Mouse (Mus musculus): ENCODE measurements around the gene Dis3. TPM values are rescaled to one million over a fixed set of nuclear protein-coding genes. Genes with fewer than 3 reads are reported as not detected.

Gene Dis3
- total and polyA plus RNA-seq, 2 experiments from 2014 or later: 26.3 to 28.0 TPM

- Histone ChIP-seq H3K9ac (no peak overlapping the region), H3K9me3 (ENCODE audit: low read length) (no peaks in the 10 kb centered on the region), H3K27ac (ENCODE audit: low read depth, low read length) (no peak overlapping the region), H3K4me3 (ENCODE audit: low read depth, low read length) (no peak overlapping the region), H3K4me2 (ENCODE audit: low read depth) (no peak overlapping the region), H3K27me3 (ENCODE audit: insufficient read depth, low read length) (no peaks in the 10 kb centered on the region), H3K4me1 (ENCODE audit: insufficient read depth) (no peaks in the 10 kb centered on the region), H3K36me3 (ENCODE audit: insufficient read depth) (peaks cover 17% of the 10 kb centered on the region)
- ATAC-seq (no peak), DNase-seq (no peak)
- TF ChIP-seq CTCF (IDR thresholded peaks at IDR 0.05; ENCODE audit: low read depth): no peak
- WGBS: 95% methylated on average over 2 of the region's 2 CpGs
These were observed 34.5 kb upstream of the Dis3 start for GRCm38 (mm10) chr14:99134048-99134447.

- Histone ChIP-seq H3K4me1 (ENCODE audit: insufficient read depth) (no peaks in the 10 kb centered on the region), H3K27ac (ENCODE audit: low read depth, low read length) (no peak overlapping the region), H3K27me3 (ENCODE audit: insufficient read depth, low read length) (no peaks in the 10 kb centered on the region), H3K4me3 (ENCODE audit: low read depth, low read length) (no peak overlapping the region), H3K36me3 (ENCODE audit: insufficient read depth) (peaks cover 5% of the 10 kb centered on the region; the same call in 1 of the 2 replicates), H3K4me2 (ENCODE audit: low read depth) (no peak overlapping the region), H3K9me3 (ENCODE audit: low read length) (no peaks in the 10 kb centered on the region), H3K9ac (no peak overlapping the region)
- DNase-seq: no peak
- no peak for ATAC-seq
- TF ChIP-seq CTCF (IDR thresholded peaks at IDR 0.05; ENCODE audit: low read depth): no peak
- WGBS: 92% methylated on average over 2 of the region's 2 CpGs
These were observed 29.5 kb upstream of the Dis3 start for GRCm38 (mm10) chr14:99129050-99129449.

DNA sequence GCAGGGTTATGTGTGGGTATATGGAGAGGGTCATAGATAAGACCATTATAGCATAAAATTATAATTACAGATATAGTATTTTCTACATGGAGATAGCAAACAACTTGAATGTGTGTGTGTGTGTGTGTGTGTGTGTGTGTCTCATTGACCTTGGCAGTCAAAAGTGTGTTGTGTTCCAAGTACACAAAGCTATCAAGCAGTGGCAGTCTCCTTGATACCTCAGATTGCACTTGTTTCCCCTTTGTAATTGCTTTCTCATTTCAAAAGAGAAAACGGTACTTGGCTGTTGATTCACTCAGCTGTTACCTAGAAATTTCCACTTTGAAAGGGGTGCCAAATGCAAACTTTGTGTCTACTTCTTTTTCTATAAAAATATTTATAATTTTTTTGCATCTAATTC is 27.9 kb upstream of the Dis3 start:
- 48% methylated on average over 1 of the region's 1 CpGs for WGBS
- H3K9me3 ChIP-seq (ENCODE audit: low read length): no peaks in the 10 kb centered on the region
- DNase-seq: no peak
- H3K4me1 ChIP-seq (ENCODE audit: insufficient read depth): no peaks in the 10 kb centered on the region
- no peak overlapping the region for H3K4me3 ChIP-seq (ENCODE audit: low read depth, low read length)
- H3K9ac ChIP-seq: no peak overlapping the region
- no peak overlapping the region for H3K27ac ChIP-seq (ENCODE audit: low read depth, low read length)
- ATAC-seq: no peak
- no peak overlapping the region for H3K4me2 ChIP-seq (ENCODE audit: low read depth)
- TF ChIP-seq CTCF (IDR thresholded peaks at IDR 0.05; ENCODE audit: low read depth): no peak
- no peaks in the 10 kb centered on the region for H3K27me3 ChIP-seq (ENCODE audit: insufficient read depth, low read length)
- peaks cover 2% of the 10 kb centered on the region; the same call in 1 of the 2 replicates for H3K36me3 ChIP-seq (ENCODE audit: insufficient read depth)

DNA sequence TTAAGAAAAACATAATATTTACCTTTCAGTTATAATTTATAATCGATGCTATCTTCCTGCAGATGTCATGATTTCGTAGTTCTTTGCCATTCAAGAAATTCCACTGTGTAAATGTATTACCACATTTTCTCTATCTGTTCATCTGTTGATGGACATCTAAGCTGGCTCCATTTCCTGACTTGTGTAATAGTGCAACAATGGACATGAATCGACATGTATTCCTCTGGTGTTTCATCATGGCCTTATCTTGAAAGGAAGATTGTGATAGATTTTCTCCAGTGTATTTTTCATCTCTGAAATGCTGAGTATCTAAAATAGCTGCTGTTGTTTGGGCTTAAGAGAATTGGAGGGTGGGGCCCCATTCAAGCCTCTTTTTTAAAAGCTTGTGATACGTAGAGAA is 27.1 kb upstream of the Dis3 start:
- WGBS: 84% methylated on average over 4 of the region's 4 CpGs
- ATAC-seq: no peak
- Histone ChIP-seq H3K4me2 (ENCODE audit: low read depth) (no peak overlapping the region), H3K4me3 (ENCODE audit: low read depth, low read length) (no peak overlapping the region), H3K27me3 (ENCODE audit: insufficient read depth, low read length) (no peaks in the 10 kb centered on the region), H3K36me3 (ENCODE audit: insufficient read depth) (peaks cover 2% of the 10 kb centered on the region; the same call in 1 of the 2 replicates), H3K9me3 (ENCODE audit: low read length) (no peaks in the 10 kb centered on the region), H3K27ac (ENCODE audit: low read depth, low read length) (no peak overlapping the region), H3K9ac (no peak overlapping the region), H3K4me1 (ENCODE audit: insufficient read depth) (no peaks in the 10 kb centered on the region)
- DNase-seq: no peak
- no peak for TF ChIP-seq CTCF (IDR thresholded peaks at IDR 0.05; ENCODE audit: low read depth)

GRCm38 (mm10) chr14:99124076-99124475 is 24.5 kb upstream of the Dis3 start:
- Histone ChIP-seq H3K4me3 (ENCODE audit: low read depth, low read length) (no peak overlapping the region), H3K27ac (ENCODE audit: low read depth, low read length) (no peak overlapping the region), H3K36me3 (ENCODE audit: insufficient read depth) (no peaks in the 10 kb centered on the region), H3K4me1 (ENCODE audit: insufficient read depth) (no peaks in the 10 kb centered on the region), H3K9ac (no peak overlapping the region), H3K9me3 (ENCODE audit: low read length) (no peaks in the 10 kb centered on the region), H3K4me2 (ENCODE audit: low read depth) (no peak overlapping the region), H3K27me3 (ENCODE audit: insufficient read depth, low read length) (no peaks in the 10 kb centered on the region)
- no peak for TF ChIP-seq CTCF (IDR thresholded peaks at IDR 0.05; ENCODE audit: low read depth)
- DNase-seq: no peak
- WGBS: 87% methylated on average over 4 of the region's 4 CpGs
- no peak for ATAC-seq

DNA sequence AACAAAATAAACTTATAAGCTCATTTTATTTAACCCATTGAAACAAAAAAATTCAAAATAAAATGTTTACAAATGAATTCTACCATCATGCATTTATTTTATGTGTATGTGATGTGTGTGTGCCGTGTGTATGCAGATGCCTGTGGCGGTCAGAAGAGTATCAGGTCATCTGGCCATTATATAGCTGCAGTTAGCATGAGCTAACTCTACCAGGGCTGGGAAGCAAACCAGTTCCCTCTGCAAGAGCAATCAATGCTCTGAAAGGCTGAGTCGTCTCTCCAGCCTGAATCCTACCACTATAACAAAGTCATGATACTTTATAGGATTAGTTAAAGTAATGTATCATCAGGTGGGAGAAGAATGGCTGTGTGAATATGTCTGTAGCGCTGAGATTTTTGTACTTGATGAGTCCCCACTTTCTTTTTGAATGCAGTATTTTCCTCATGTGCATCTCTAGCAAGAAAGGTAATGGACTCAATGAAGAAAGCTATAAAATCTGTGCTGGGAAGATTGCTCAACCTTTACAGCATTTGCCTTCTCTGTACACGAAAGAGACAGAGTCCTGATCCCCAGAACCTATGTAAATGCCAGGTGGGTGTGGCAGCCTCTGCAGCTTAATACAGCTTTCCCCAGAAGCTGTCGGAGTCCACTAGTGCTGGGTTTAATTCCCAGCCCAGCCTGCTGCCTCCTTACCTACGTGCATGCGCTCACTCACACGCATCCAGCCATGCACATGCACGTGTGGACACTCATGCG is 22.2 kb upstream of the Dis3 start:
- H3K9me3 ChIP-seq (ENCODE audit: low read length): no peaks in the 10 kb centered on the region
- H3K36me3 ChIP-seq (ENCODE audit: insufficient read depth): peaks cover 7% of the 10 kb centered on the region; the same call in 1 of the 2 replicates
- no peak for ATAC-seq
- no peak overlapping the region for H3K27ac ChIP-seq (ENCODE audit: low read depth, low read length)
- WGBS: 89% methylated on average over 11 of the region's 11 CpGs
- no peak overlapping the region for H3K4me3 ChIP-seq (ENCODE audit: low read depth, low read length)
- no peak for TF ChIP-seq CTCF (IDR thresholded peaks at IDR 0.05; ENCODE audit: low read depth)
- no peaks in the 10 kb centered on the region for H3K4me1 ChIP-seq (ENCODE audit: insufficient read depth)
- no peak for DNase-seq
- H3K27me3 ChIP-seq (ENCODE audit: insufficient read depth, low read length): no peaks in the 10 kb centered on the region
- no peak overlapping the region for H3K4me2 ChIP-seq (ENCODE audit: low read depth)
- no peak overlapping the region for H3K9ac ChIP-seq

DNA sequence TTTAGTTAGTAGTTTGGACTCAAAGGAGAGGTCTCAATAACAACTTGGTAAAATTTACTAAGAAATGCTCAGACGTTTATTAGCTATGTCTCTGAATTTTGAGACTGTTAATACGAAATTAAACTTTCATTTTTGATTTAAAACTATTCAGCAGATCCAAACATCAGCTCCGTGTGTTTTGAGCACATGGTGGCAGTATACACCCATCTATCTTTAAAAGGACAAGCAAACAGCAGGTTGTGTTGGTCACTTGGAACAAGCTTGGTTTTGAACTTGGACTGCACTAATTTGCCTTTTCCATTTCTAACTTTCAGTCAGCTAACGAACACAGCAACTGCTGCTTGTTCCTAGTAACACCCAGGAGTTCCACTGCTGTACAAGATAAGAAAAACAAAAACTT is 18.0 kb upstream of the Dis3 start:
- ATAC-seq (no peak), DNase-seq (peak; percentile 49)
- H3K9ac ChIP-seq: no peak overlapping the region
- H3K4me2 ChIP-seq (ENCODE audit: low read depth): no peak overlapping the region
- H3K27me3 ChIP-seq (ENCODE audit: insufficient read depth, low read length): no peaks in the 10 kb centered on the region
- peaks cover 18% of the 10 kb centered on the region for H3K36me3 ChIP-seq (ENCODE audit: insufficient read depth)
- no peaks in the 10 kb centered on the region for H3K4me1 ChIP-seq (ENCODE audit: insufficient read depth)
- peak; percentile 50 for TF ChIP-seq CTCF (IDR thresholded peaks at IDR 0.05; ENCODE audit: low read depth)
- 79% methylated on average over 4 of the region's 4 CpGs for WGBS
- no peak overlapping the region for H3K4me3 ChIP-seq (ENCODE audit: low read depth, low read length)
- no peaks in the 10 kb centered on the region for H3K9me3 ChIP-seq (ENCODE audit: low read length)
- no peak overlapping the region for H3K27ac ChIP-seq (ENCODE audit: low read depth, low read length)
